Mouse (Mus musculus) heart, postnatal 36 days (tissue): ENCODE results near the gene Eef2k. TPM values are rescaled to one million over a fixed set of nuclear protein-coding genes. Genes with fewer than 3 reads are reported as not detected.

Experiments
- DNase-seq, 2 experiments: peaks; one replicate each; pipeline ENCODE4 v3.0.0; 2021 to 2022
- intact Hi-C: fragments of 180-260 bp; cut with DNase I; formaldehyde crosslinking; loops from one replicate; pipeline ENCODE4 v1.15.1; 2025
- total RNA-seq, 2 experiments: library from RNA; stranded (reverse); gene quantifications; 2 replicates each; pipeline ENCODE4 v1.2.3; 2021

Eef2k gene
- total RNA-seq, 2 experiments from 2014 or later = 34.3 TPM

DNA sequence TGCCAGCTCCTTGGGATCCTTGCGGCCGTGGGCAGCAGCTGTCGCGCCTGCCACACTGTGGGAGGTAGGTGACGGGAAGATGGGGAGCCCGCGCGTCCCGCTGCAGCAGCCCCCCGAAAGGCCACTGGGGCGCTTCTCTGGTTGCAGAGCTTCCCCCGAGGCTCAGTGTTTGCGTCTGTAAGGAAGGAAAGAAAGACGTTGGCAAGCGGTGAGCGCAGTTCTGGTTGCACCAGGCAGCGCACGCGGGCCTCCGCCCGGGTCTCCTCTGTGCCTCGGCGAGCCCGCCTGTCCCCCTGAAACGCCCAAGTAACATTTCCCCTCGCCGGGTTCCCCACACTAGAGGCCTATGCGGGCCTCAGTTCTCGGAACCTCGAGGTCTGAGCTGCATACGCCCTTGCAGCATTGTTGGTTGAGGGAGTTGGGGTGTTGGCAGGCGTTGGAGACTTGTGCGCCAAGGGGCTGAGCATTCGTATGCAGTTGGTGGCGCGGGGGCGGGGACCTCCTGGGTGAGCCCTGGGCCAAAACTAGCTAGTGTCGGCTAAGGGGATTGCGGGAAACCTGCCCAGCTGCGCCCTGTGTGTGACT, 498 bp downstream of the Eef2k start:
- peak; percentile 83 to 85 for DNase-seq
- intact Hi-C loops = loop anchor here (2.0 to 5.0 kb wide), 3 partner anchors 18 to 54 kb away; no protein-coding TSS in a partner anchor

GRCm38 (mm10) chr7:120843852-120844435, 1.3 kb downstream of the Eef2k start:
- intact Hi-C loops = loop anchor here (2.0 to 5.0 kb wide), 3 partner anchors 17 to 53 kb away; no protein-coding TSS in a partner anchor
- DNase-seq = peak in 1 of 2 experiments; percentile 29

DNA sequence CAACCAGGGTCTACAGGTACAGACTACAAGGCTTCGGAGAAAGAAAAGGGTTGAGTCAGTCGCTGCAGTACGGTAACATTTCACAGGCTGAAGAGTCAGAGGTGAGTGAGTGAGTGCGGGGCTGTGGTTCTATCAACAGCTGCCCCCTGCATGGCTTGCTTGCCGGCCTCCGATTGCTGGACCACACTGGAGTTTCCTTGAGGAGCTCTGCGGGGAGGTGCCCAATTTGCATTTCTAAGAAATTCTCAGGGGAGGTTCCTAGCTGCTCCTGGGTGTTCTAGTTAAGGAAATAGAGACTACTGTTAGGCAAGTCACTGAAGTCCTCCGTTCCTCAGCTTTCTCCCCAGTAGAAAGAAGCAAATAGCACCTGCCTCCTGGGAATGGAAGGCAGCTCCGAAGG, 2.1 kb downstream of the Eef2k start:
- intact Hi-C loops = loop anchor here (5.0 kb wide), 2 partner anchors 38 to 53 kb away; no protein-coding TSS in a partner anchor
- no peak for DNase-seq

- intact Hi-C loops = no loop called here
- no peak for DNase-seq
Observed at GRCm38 (mm10) chr7:120848831-120849512, 6.3 kb downstream of the Eef2k start.

DNA sequence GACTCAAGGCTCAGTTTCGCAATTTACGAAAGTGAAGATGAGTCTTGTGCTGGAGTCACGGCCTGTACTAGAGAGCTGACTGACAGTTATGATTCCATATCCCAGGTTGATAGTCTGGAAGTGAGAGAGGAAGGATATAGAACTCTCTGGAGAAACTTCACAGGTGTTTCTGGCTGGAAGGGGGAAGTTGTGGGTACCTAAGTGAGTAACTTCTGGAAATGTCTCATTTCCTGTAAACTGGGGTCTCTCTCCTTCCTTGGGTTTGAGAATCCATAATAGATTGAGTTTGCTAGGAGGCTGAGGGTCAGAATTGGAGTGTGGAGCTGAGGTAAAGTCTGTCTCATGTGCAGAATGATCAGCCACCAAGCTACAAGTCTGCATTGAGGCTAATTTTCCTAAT, 7.5 kb downstream of the Eef2k start:
- intact Hi-C loops = no loop called here
- DNase-seq = no peak

- intact Hi-C loops = loop anchor here (2.0 kb wide), 1 partner anchor 17 kb away; the partner anchor contains the start of gene Eef2k
- DNase-seq = no peak
Observed at GRCm38 (mm10) chr7:120859854-120860253, 17.2 kb downstream of the Eef2k start.

GRCm38 (mm10) chr7:120860799-120861487, 18.3 kb downstream of the Eef2k start:
- no peak for DNase-seq

DNA sequence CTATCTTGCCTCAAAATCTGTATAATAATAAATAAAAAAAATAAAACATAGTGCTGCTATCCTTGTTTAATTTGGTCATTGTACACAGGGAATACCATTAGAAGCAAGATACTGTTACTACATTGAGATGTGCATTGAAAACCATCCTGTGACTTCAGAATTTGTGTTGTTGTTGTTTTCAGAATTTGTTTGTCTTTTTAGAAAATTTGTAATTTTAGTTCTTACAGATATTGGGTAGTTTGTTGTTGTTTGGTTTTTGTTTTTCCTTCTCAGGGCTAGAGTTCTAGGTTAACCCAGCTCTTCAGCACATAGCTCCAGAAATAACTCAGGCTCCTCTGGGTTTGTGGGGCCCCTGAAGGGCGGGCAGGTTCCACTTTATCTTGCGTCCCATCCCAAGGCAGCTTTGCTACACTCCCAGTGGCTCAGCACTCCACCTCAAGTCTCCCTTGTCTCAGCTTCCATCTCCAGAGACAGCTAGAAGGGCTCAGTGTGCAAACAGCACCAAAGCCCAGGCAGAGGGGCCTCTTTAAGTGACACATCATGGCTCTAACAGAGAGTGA, 18.9 kb downstream of the Eef2k start:
- no peak for DNase-seq
- intact Hi-C loops = loop anchor here (2.0 kb wide), 1 partner anchor 19 kb away; the partner anchor contains the start of gene Eef2k

More at GRCm38 (mm10) chr7:120860799-120861487, 18.3 kb downstream of the Eef2k start:
- intact Hi-C loops = loop anchor here (2.0 kb wide), 1 partner anchor 18 kb away; the partner anchor contains the start of gene Eef2k

DNA sequence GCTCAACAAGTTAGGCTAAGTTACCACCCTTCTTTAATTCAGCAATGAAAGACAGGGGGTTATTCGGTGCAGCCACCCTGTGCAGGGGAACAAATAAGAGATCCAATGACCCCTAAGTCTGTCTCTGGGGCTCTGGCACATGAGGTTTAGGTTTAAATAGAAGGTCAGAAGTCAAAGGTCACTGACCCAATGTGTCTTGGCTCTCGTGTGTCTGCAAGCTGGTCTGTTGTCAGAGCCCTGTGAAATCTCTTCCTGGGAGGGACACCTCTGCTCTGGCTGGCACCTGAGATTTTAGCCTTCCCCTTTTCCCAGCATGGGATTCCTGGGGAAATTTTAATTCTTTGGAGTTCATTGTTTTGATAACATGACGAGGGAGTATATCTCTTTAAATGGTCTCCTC, 19.6 kb downstream of the Eef2k start:
- intact Hi-C loops = no loop called here
- no peak for DNase-seq

DNA sequence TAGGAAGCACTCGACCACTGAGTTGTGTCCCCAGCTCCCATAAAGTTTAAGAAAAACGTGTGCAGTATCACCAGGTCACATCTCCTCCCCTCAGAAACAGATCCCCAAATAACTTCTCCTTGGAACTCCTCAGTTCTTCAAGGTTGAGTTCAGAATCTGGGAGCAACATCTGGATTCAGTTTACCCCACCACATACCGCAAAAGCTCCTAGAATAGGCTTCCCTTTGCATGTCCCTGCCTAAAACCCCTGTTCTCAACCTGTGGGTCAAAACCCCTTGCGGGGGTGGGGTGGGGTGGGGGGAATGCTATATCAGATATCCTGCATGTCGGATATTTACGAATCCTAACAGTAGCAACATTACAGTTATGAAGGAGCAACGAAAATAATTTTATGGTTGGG, 20.0 kb downstream of the Eef2k start:
- DNase-seq = no peak
- intact Hi-C loops = no loop called here

GRCm38 (mm10) chr7:120863476-120863875, 20.8 kb downstream of the Eef2k start:
- no peak for DNase-seq
- intact Hi-C loops = no loop called here

GRCm38 (mm10) chr7:120865100-120865499, 22.5 kb downstream of the Eef2k start:
- DNase-seq = peak; percentile 52 to 54
- intact Hi-C loops = no loop called here

- peak; percentile 31 to 40 for DNase-seq
Observed at GRCm38 (mm10) chr7:120865832-120866231, 23.2 kb downstream of the Eef2k start.

DNA sequence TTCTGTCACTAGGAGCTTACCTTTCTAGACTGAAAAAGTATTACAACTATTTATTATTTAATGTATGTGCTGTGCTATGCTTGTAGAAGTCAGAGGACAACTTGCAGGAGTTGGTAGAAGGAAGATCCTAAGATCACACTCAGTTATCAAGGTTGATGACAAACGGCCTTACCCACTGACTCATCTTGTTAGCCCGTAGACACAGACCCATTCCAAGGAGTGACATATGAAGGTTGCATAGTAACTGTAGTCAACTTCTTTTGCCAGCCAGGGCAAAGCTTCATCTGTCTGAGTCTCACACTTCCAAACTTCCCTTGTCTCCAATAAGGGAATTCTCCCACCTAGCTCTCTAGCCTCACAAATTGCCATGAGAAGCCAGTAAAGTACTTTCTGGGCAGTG, 24.1 kb downstream of the Eef2k start:
- intact Hi-C loops = no loop called here
- DNase-seq = no peak

More at GRCm38 (mm10) chr7:120865832-120866231, 23.2 kb downstream of the Eef2k start:
- intact Hi-C loops = no loop called here

DNA sequence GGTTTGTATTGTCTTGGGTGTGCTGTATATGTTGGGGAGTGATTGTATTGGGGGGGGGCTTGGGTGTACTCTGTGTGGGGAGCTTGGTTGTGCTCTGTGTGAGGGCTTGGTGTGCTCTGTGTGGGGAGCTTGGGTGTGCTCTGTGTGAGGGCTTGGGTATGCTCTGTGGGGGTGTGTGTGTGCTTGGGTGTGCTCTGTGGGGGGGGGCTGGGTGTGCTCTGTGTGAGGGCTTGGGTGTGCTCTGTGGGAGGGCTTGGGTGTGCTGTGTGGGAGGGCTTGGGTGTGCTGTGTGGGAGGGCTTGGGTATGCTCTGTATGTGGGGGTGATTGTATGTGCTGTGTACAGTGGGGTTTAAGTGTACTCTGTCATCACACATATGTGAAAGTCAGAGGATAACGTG, 25.1 kb downstream of the Eef2k start:
- no peak for DNase-seq
- intact Hi-C loops = no loop called here

- DNase-seq = no peak
- intact Hi-C loops = no loop called here
Observed at GRCm38 (mm10) chr7:120869883-120870282, 27.3 kb downstream of the Eef2k start.

DNA sequence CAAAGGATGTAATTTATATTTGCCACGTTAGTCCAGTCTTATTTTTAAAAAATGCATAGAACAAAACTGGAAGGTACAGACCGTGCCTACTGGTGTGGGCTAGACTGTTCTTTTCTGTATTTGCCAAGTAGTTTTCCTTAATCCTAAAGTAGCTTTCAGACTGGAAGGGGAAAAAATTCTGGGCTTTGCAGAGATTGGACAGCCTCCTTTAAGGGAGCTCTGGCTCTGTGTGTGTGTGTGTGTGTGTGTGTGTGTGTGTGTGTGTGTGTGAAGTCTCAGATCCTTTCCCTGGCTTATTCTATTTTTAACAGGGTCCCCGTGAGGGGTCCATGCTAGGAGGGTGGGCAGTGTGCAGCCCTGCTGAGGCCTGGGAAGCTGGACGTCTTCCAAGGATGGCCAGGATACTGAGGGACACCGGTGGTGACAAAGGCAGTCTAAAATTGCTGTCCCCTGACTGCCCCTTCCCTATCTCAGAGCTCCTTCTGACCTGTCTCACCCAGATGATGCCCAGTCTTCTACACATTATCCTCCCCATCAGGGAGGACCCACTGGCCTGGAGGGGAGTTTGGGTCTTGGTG, 27.9 kb downstream of the Eef2k start:
- intact Hi-C loops = no loop called here
- DNase-seq = no peak

DNA sequence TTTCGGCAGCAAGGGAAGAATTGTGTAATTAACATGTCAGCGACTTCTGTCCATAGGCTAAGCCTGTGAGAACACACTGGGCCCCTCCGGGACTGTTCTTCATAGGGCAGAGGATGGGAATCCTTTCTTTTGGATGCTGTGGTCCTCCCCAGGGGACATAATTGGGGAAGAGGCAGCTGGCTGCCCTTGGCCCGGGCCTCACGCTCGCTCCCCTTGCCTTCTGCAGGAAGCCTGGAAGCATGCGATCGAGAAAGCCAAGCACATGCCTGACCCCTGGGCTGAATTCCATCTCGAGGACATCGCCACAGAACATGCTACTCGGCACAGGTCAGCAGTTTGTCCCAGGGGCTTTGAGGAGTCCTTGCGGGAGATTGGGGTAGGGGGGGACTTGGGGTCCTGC, 30.5 kb downstream of the Eef2k start:
- intact Hi-C loops = no loop called here

GRCm38 (mm10) chr7:120874021-120874420, 31.4 kb downstream of the Eef2k start:
- DNase-seq = no peak
- intact Hi-C loops = no loop called here

More for the DNA sequence above, 30.5 kb downstream of the Eef2k start:
- no peak for DNase-seq
